Mouse (Mus musculus): ENCODE measurements around the gene Bcl2l12. TPM values are rescaled to one million over a fixed set of nuclear protein-coding genes. Genes with fewer than 3 reads are reported as not detected.

The Bcl2l12 gene
- polyA plus RNA-seq, 1 experiment from 2014 or later: 87.0 TPM

DNA sequence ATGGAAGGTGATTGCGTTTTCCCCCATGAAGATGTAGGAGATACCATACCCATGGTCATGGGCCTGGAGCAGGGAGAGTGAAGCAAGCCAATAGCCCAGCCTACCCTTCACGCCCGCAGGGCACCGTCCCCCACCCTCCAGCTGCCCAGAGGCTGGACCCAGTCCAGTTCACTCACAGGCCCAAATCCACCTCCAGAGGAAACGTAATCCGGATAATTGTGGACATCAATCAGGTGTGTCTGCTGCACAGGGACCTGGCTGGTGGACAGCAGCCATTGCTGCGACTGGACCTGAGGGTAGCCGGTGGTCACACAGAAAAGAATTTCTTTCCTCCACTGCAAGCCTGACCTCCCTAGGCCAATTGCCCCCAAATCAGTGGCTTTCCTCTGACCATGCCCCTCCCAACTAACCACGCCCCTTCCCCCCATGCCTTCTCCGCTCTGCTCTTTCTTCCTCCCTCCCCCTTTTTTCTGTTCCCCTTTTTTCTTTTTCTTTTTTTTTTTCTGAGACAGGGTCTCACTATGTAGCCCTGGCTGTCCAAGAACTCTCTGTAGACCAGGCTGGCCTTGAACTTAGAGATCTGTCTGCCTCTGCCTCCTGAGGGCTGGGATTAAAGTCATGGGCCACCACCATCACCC is 38.5 kb downstream of the Bcl2l12 start:
- H3K27ac ChIP-seq (replicated peaks): no peak overlapping the region

DNA sequence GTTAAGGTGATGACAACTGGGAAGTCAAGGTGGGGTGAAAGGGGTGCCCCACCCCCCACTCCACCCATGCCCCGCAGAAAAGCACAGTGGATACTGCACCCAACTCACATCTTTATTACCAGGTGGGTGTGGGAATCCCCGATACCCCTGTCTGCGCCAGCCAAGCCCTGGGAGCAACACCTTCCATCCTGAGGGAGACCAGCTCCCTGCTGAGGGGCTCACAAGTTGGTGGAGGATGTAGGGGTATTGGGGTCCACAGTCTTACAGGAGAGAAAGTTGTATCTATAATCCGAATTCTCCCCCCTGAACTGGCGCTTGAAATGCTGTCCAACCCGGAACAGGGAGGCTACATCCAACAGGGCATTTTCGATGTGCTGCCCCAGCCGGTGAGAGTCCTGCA is 39.2 kb downstream of the Bcl2l12 start:
- Histone ChIP-seq H3K4me1 (peaks cover 15% of the 10 kb centered on the region), H3K36me3 (replicated peaks) (peaks cover 40% of the 10 kb centered on the region), H3K27ac (replicated peaks) (no peak overlapping the region), H3K9me3 (no peaks in the 10 kb centered on the region), H3K4me3 (no peak overlapping the region), H3K27me3 (replicated peaks; ENCODE audit: low read depth, poor library complexity, severe bottlenecking) (no peaks in the 10 kb centered on the region)
- 87% methylated on average over 8 of the region's 8 CpGs for WGBS
- no peak for DNase-seq (ENCODE audit: low spot score)

More for the DNA sequence above, 38.5 kb downstream of the Bcl2l12 start:
- WGBS: 91% methylated on average over 10 of the region's 10 CpGs
- Histone ChIP-seq H3K4me1 (peaks cover 15% of the 10 kb centered on the region), H3K9me3 (no peaks in the 10 kb centered on the region), H3K4me3 (no peak overlapping the region), H3K36me3 (replicated peaks) (peaks cover 44% of the 10 kb centered on the region), H3K27me3 (replicated peaks; ENCODE audit: low read depth, poor library complexity, severe bottlenecking) (no peaks in the 10 kb centered on the region)
- DNase-seq (ENCODE audit: low spot score): no peak

- Histone ChIP-seq H3K4me3 (no peak overlapping the region), H3K9me3 (no peaks in the 10 kb centered on the region), H3K27ac (replicated peaks) (no peak overlapping the region), H3K36me3 (replicated peaks) (peaks cover 33% of the 10 kb centered on the region), H3K4me1 (peaks cover 15% of the 10 kb centered on the region), H3K27me3 (replicated peaks; ENCODE audit: low read depth, poor library complexity, severe bottlenecking) (0 out of 2 replicates have a peak, but pooled peaks cover 4% of the 10 kb centered on the region)
- no peak for DNase-seq (ENCODE audit: low spot score)
- 58% methylated on average over 7 of the region's 7 CpGs for WGBS
Measured at GRCm38 (mm10) chr7:44958208-44958607, 40.3 kb downstream of the Bcl2l12 start.

DNA sequence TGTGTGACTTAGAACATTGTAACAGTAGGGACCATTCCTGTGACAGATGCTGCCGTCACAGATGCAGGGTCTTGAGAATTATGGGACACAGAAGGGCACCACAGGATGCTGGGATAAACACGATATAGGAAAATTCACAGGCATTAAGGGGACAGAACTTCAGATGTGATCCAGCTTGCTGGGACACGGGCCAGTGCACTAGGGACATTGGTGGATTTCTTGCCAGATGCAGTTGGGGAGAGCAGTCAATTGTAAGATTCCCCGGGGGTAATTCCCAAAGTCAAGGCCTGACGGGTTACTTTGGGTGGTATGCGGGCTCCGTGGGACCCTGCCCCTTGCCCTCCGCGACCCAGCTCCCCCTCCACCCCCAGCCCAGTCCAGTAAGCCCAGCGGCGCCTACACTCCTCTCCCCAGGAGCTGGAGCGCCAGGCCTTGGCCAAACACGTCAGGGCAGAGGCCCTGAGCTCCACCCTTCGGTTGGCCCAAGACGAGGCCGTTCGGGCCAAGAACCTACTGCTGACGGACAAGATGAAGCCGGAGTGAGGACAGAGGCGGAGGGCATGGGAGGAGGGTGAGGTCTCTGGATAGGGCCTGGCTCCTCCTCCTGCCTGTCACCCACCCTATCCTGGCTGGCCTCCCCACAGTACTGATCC is 41.2 kb downstream of the Bcl2l12 start:
- no peak for DNase-seq (ENCODE audit: low spot score)
- Histone ChIP-seq H3K4me3 (peak overlapping the region; percentile 11; the same call in 1 of the 2 replicates), H3K27ac (replicated peaks) (0 out of 2 replicates have a peak overlapping the region, but pooled peaks have one; percentile 11), H3K9me3 (no peaks in the 10 kb centered on the region), H3K4me1 (peaks cover 24% of the 10 kb centered on the region), H3K27me3 (replicated peaks; ENCODE audit: low read depth, poor library complexity, severe bottlenecking) (peaks cover 7% of the 10 kb centered on the region), H3K36me3 (replicated peaks) (peaks cover 24% of the 10 kb centered on the region)
- 70% methylated on average over 20 of the region's 20 CpGs for WGBS

DNA sequence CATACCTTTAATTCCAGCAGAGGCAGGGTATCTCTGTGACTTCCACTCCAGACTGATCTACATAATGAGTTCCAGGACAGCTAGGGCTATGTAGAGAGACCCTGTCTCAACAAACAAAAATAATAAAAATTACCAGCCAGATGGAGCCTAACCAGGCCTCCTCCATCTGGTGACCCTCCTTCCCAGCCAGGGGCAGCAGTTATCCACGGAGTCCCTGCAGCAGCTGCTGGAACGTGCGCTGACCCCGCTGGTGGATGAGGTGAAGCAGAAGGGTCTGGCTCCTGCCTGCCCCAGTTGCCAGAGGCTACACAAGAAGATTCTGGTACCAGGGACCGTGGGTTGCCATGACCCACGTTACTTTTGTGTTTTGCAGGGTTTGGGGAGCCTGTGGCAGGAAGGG is 42.2 kb downstream of the Bcl2l12 start:
- H3K27ac ChIP-seq (replicated peaks): no peak overlapping the region
- peaks cover 14% of the 10 kb centered on the region for H3K36me3 ChIP-seq (replicated peaks)
- no peaks in the 10 kb centered on the region for H3K9me3 ChIP-seq
- WGBS: 51% methylated on average over 6 of the region's 6 CpGs
- no peak for DNase-seq (ENCODE audit: low spot score)
- peaks cover 17% of the 10 kb centered on the region for H3K27me3 ChIP-seq (replicated peaks; ENCODE audit: low read depth, poor library complexity, severe bottlenecking)
- H3K4me3 ChIP-seq: no peak overlapping the region
- peaks cover 34% of the 10 kb centered on the region for H3K4me1 ChIP-seq

DNA sequence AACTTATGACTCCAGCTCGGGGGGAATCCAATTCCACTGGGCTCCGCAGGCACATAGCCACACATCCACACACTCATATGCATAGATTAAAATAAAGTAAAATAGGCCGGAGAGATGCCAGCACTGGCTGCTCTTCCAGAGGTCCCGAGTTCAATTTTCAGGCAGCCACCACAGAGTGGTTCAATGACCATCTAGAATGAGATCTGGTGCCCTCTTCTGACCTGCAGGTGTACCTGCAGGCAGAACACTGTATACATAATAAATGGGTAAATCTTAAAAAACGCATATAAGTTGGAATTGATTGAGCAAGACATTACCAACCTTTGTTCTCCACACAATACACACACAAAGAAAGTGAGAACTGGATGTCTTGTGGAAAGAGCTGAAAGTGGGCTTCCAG is 42.9 kb downstream of the Bcl2l12 start:
- peaks cover 34% of the 10 kb centered on the region for H3K4me1 ChIP-seq
- no peak for DNase-seq (ENCODE audit: low spot score)
- H3K9me3 ChIP-seq: no peaks in the 10 kb centered on the region
- H3K27ac ChIP-seq (replicated peaks): no peak overlapping the region
- H3K36me3 ChIP-seq (replicated peaks): peaks cover 8% of the 10 kb centered on the region; the same call in 1 of the 2 replicates
- peaks cover 23% of the 10 kb centered on the region for H3K27me3 ChIP-seq (replicated peaks; ENCODE audit: low read depth, poor library complexity, severe bottlenecking)
- WGBS: 60% methylated on average over 5 of the region's 5 CpGs
- no peak overlapping the region for H3K4me3 ChIP-seq

DNA sequence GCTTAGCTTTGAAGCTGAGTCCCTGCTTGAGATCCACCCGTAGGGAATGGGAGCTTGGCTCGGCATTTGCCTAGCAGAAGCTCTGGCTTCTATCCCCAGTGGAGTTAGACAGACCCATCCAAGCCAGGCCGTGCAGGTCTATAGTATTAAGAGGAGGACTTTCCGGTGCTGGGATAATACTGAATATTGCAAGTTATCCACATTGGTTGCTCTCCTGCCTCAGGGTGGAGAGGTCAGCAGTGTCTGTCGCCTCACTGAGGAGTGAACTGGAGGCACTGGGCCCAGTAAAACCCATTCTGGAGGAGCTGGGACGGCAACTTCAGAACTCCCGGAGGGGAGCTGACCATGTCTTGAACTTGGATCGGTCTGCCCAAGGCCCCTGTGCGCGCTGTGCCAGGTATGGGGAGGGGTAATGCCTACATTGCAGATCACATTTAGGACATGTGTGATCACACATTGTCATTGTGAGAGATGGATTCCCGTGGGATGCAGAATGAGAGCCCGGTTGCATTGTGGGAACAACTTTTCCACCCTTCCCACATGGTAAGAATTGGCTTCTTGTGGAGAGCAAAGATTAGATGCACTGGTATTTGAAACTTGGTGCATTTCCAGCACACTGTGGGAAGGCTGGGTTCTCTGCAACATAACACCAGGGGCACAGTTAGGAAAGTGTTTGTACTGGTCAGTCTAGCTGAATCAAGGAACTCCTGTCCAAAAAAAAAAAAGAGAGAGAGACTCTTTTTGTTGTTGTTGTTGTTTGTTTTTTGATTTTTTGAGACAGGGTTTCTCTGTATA is 44.2 kb downstream of the Bcl2l12 start:
- H3K27me3 ChIP-seq (replicated peaks; ENCODE audit: low read depth, poor library complexity, severe bottlenecking): peaks cover 37% of the 10 kb centered on the region
- H3K36me3 ChIP-seq (replicated peaks): 0 out of 2 replicates have a peak, but pooled peaks cover 1% of the 10 kb centered on the region
- H3K9me3 ChIP-seq: no peaks in the 10 kb centered on the region
- 81% methylated on average over 12 of the region's 12 CpGs for WGBS
- H3K4me3 ChIP-seq: no peak overlapping the region
- DNase-seq (ENCODE audit: low spot score): no peak
- no peak overlapping the region for H3K27ac ChIP-seq (replicated peaks)
- peaks cover 34% of the 10 kb centered on the region for H3K4me1 ChIP-seq

DNA sequence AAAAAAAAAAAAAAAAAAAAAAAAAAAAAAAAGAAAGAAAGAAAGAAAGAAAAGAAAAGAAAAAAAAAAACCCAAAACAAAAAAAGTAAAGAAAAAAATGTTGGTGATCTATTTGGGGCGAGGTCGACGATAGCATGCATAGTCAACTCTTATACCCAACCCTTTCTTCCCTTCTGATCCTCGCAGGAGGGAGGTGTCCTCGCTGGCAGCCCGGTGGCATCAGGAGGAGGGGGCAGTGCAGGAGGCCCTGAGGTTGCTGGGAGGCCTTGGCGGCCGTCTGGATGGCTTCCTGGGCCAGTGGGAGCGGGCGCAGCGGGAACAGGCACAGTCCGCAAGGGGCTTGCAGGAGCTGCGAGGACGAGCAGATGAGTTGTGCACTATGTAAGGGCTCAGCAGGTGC is 45.0 kb downstream of the Bcl2l12 start:
- Histone ChIP-seq H3K27me3 (replicated peaks; ENCODE audit: low read depth, poor library complexity, severe bottlenecking) (peaks cover 43% of the 10 kb centered on the region), H3K4me3 (no peak overlapping the region), H3K36me3 (replicated peaks) (no peaks in the 10 kb centered on the region), H3K4me1 (peaks cover 34% of the 10 kb centered on the region), H3K27ac (replicated peaks) (no peak overlapping the region), H3K9me3 (no peaks in the 10 kb centered on the region)
- WGBS: 56% methylated on average over 14 of the region's 14 CpGs
- no peak for DNase-seq (ENCODE audit: low spot score)

- DNase-seq (ENCODE audit: low spot score): peak; percentile 95
- Histone ChIP-seq H3K4me1 (peaks cover 34% of the 10 kb centered on the region), H3K9me3 (no peaks in the 10 kb centered on the region), H3K27ac (replicated peaks) (peak overlapping the region; percentile 71), H3K36me3 (replicated peaks) (no peaks in the 10 kb centered on the region), H3K4me3 (peak overlapping the region; percentile 63), H3K27me3 (replicated peaks; ENCODE audit: low read depth, poor library complexity, severe bottlenecking) (peaks cover 50% of the 10 kb centered on the region)
- 6% methylated on average over 24 of the region's 24 CpGs for WGBS
Measured at GRCm38 (mm10) chr7:44952611-44953306, 45.8 kb downstream of the Bcl2l12 start.

DNA sequence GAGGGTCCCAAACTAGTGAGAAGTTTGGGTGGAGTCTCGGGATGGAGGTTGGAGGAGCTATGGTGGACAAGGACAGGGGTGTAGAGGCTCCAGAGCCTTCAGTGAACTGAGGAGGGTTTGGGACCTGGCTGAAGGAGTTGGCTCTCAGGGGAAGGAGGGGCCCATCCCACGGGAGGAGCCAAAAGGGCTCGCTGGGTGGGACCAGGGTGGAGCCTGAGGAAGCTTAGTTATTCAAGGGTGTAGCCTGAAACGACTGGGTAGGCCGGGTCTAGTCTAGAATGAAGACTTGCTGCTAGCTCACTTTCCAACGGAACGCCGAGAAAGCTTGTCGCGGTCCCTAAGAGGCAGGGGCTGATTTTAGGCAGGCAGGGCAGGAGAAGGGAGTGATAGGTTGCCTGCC is 46.6 kb downstream of the Bcl2l12 start:
- DNase-seq (ENCODE audit: low spot score): peak; percentile 64
- peaks cover 28% of the 10 kb centered on the region for H3K4me1 ChIP-seq
- H3K36me3 ChIP-seq (replicated peaks): no peaks in the 10 kb centered on the region
- H3K9me3 ChIP-seq: no peaks in the 10 kb centered on the region
- H3K27ac ChIP-seq (replicated peaks): no peak overlapping the region; the same call in 1 of the 2 replicates
- H3K27me3 ChIP-seq (replicated peaks; ENCODE audit: low read depth, poor library complexity, severe bottlenecking): peaks cover 50% of the 10 kb centered on the region
- under 1% methylated on average over 10 of the region's 10 CpGs for WGBS
- H3K4me3 ChIP-seq: peak overlapping the region; percentile 63

DNA sequence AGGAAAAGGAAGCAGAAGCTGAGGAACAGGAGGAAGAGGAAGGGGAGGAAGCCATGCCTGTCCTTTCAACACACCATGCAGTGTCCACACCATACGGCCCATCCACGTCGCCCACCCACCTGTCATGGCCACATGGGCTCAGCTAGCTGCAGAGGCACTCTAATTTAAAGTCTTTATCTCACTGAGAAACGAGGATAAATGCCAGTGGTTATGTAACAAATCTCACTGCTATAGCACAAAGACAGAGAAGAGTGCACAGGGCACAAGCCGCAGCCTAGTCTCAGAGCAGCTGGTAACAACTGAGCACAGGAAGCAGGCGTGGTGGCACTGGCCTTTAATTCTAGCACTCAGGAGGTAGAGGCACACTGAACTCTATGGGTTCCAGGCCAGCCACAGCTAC is 48.6 kb downstream of the Bcl2l12 start:
- Histone ChIP-seq H3K36me3 (replicated peaks) (no peaks in the 10 kb centered on the region), H3K9me3 (no peaks in the 10 kb centered on the region), H3K4me3 (0 out of 2 replicates have a peak overlapping the region, but pooled peaks have one; percentile 18), H3K4me1 (peaks cover 19% of the 10 kb centered on the region), H3K27me3 (replicated peaks; ENCODE audit: low read depth, poor library complexity, severe bottlenecking) (peaks cover 50% of the 10 kb centered on the region), H3K27ac (replicated peaks) (no peak overlapping the region)
- DNase-seq (ENCODE audit: low spot score): no peak
- 82% methylated on average over 6 of the region's 6 CpGs for WGBS

DNA sequence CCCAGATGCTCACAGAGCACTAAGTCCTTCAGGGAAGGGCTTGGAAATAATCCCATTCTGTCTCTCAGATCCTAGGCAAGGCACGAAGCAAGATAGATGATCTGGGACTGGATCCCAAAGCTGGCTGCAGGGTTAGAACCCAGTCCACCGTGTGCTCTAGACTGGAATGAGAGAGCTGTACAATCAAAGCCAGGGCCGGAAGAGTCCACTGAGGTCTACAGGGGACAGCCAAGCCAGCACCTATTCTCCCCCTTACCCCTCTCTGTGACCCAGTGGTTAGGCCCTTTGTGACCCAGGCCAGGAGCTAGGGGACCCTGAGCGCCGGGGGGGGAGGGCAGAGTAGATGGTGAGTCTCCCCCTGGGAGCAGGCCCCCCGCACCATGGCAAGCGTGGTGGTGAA is 55.6 kb downstream of the Bcl2l12 start, which contains the start of gene Tsks:
Gene Tsks, plus strand, starts transcription at position 301 of the 400 bp plus-strand sequence.
- no peaks in the 10 kb centered on the region for H3K36me3 ChIP-seq (replicated peaks)
- H3K9me3 ChIP-seq: no peaks in the 10 kb centered on the region
- no peak for DNase-seq (ENCODE audit: low spot score)
- 85% methylated on average over 7 of the region's 7 CpGs for WGBS
- 0 out of 2 replicates have a peak within 1 kb of the TSS, but pooled peaks have one; percentile 11 for H3K4me3 ChIP-seq
- no peaks in the 10 kb centered on the region for H3K4me1 ChIP-seq
- H3K27ac ChIP-seq (replicated peaks): no peak within 1 kb of the TSS
- peaks cover under 1% of the 10 kb centered on the region; the same call in 1 of the 2 replicates for H3K27me3 ChIP-seq (replicated peaks; ENCODE audit: low read depth, poor library complexity, severe bottlenecking)
